Mouse (Mus musculus) urinary bladder, postnatal 10 days (tissue): ENCODE results near the gene Usf2.

Experiments used
- DNase-seq: peaks from one replicate; pipeline ENCODE4 v3.0.0; 2022; ENCODE audit warnings: low spot score

The Usf2 gene

DNA sequence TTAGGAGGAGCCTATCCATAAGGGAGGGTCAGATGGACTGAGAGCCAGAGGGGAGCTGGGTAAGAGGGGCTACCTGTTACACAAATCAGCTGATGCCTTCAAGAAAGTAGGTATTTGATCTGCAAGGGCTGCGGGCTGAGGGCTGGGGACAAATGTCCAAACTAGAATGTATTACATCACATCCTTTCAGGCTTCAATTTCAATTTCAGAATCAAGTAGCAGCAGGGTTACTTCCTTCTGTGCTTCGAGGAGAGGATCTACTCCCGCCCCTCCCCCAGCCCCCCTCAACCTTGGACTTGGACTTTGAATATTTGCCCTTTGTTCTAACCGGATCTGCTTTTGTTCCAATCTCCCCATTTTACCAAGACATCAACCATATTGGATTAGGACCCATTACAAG is 39.4 kb downstream of the Usf2 start:
- no peak for DNase-seq

DNA sequence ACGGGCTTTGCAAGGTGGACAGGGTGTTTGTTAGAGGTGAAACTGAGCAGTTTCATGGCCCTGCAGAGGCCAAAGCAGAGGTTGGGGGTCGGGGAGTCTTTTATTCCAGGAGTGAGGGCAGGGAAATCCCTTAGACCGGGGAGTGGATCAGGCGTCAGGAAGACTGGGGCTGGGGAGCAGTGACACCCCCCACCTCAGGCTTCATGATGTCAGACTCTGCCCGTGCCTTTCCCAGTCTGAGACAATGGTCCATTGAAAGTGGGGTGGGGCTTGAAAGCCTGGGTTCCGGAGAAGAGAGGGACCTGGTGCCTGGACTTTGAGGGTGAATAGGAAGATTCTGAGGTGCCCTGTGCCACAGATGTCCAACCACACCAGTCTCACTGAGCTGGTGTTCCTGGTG is 39.9 kb downstream of the Usf2 start:
- DNase-seq: no peak

DNA sequence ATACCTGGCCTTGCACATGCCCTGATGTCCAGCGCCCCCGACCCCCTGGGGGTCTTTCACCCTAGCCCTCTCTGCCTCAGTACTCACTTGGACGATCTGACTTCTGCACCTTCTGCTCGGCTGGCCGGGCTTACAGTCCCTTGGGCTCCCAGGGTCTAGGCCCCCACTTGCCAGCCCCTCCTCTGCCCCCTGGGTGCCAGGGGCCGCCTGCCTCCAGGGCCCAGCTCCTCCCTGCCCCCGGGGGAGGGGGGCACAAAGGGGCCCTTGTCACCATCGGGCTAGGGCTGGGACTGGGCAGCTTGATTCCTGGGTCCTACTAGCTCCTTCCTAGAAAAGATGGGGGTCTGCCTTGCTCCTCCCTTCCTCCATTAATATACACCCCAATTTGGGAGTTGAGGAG is 41.9 kb downstream of the Usf2 start, which contains the start of gene Mag:
Mag (minus strand) TSS at position 142 of the 400 bp plus-strand sequence.
- no peak for DNase-seq

DNA sequence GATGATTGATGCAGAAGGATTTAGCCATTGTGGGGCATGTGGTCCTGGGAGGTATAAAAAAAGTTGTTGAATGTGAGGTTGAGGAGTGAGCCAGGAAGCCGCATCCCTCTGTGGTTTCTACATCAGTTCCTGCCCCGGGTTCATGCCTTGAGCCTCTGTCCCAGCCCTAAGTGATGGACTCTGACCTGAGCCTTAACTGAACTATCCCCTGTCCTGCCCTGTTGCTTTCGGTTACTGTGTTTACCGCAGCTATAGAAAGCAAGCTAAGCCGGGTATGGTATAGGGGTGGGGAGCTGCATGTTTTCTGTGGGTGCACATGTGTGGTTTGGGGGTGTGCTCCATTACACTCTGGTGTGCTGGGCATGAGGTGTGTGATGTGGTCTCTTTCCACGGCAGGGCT is 46.8 kb downstream of the Usf2 start:
- DNase-seq: no peak

DNA sequence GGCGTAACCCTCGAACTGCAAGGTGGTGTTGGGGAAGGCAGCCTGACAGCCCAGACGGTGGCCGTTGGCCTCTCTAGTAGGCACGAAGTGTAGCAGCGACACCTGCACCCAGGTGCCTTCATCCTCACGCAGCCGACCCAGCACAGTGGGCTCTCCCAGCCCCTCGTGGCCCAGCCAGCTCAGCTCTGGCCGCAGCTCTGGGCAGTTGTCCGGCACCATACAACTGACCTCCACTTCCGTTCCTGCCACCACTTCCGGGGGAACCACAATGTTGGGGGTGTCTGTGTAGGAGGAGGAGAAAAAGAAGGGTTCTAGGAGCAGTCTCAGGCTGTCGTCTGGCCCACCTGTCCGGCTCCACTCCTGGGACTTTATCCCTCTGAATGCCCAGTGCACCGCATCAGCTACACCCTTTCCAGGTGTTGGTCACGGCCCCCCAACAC is 47.6 kb downstream of the Usf2 start:
- DNase-seq: no peak

DNA sequence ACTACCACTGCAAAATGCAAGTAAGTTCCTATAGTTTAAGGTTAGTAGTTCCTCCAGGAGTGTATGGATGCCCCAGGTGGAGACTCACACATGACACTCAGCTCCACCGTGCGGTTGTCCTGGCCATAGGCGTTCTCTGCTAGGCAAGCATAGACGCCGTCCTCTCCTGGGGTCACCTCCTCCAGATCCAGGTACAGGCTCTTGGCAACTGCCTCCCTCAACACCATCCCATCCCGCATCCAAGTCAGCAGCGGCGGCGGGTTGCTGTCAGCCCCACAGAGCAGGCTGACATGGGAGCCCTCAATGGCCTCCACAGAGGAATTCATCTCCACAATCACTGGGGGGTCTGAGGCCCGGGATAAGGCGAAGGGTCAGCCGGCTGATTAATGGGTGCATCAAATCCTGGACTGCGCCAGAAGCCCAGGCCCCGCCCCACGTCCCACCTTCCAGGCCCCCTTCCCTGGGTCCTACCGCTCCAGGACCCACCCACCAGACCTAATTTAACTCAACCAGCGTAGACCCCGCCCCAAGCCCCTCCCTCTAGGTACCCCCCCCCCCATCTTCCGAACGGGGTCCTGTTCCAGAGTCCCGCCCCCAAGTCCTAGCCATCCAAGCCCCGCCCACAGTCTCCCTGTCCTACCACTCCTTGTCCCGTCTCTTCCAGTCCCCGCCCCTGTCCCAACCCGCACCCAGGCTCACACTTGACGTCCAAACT is 48.2 kb downstream of the Usf2 start:
- no peak for DNase-seq

DNA sequence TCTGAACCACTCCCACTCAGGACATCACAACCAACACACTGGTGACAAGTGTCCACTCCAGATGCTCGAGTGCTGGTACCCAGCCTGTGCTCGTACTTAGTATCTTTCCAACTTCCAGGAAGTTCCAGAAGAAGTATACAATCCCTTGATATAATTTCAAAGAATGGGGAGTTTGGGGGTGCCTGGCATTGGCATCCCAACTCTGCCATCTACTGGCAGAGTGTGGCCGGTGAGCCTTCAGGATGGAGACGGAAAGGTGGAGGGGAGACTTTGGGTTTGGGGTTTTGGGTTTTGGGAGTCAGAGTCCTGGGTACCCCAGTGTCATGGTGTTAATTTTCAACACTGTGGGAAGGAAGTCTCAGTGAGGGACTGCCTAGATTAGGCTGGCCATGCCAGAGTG is 52.6 kb downstream of the Usf2 start:
- no peak for DNase-seq
